Mouse (Mus musculus) ES-E14 (cell line): ENCODE measurements at regions not wholly inside any gene's neighbourhood (a gene's known extent, or its start where the extent isn't known, plus 50 kb on each side); places are given as distances from the start of the nearest gene placed in this dataset.

ENCODE experiments used
- DNase-seq: peaks from one replicate; pipeline ENCODE4 v3.0.0-alpha.2; 2013; ENCODE audit warnings: low read depth, low spot score
- H3K27ac ChIP-seq: 2 replicates; pipeline ENCODE4 v1.5.1; 2012; ENCODE audit warnings: low read depth, mild to moderate bottlenecking, low read length, moderate library complexity, mixed read lengths; ENCODE audit not compliant: poor library complexity, insufficient read depth, severe bottlenecking
- H3K36me3 ChIP-seq: 2 replicates; pipeline ENCODE4 v1.6.1; 2012; ENCODE audit warnings: mild to moderate bottlenecking, low read length, moderate library complexity, mixed read lengths; ENCODE audit not compliant: control insufficient read depth, poor library complexity, insufficient read depth, severe bottlenecking
- H3K4me1 ChIP-seq, 2 experiments: fragments of 150-350 bp in 1 of 2; sonication (generic) in 1 of 2; 2 replicates each; pipeline ENCODE4 v1.6.1; 2012; ENCODE audit warnings: low read length in 2 of 2, mild to moderate bottlenecking in 1 of 2, mixed read lengths in 1 of 2; ENCODE audit not compliant: control insufficient read depth in 2 of 2, insufficient read depth in 2 of 2, poor library complexity in 1 of 2
- H3K4me3 ChIP-seq, 2 experiments: fragments of 150-350 bp in 1 of 2; sonication (generic) in 1 of 2; 2 replicates each; pipeline ENCODE4 v1.5.1; 2012; ENCODE audit warnings: low read length in 2 of 2, low read depth in 1 of 2, mild to moderate bottlenecking in 1 of 2, mixed read lengths in 1 of 2; ENCODE audit not compliant: insufficient read depth in 1 of 2, poor library complexity in 1 of 2, severe bottlenecking in 1 of 2
- H3K9ac ChIP-seq: 2 replicates; pipeline ENCODE4 v1.6.1; 2012; ENCODE audit warnings: low read depth, mild to moderate bottlenecking, low read length, mixed read lengths; ENCODE audit not compliant: poor library complexity, insufficient read depth, severe bottlenecking
- H3K9me3 ChIP-seq: fragments of 150-350 bp; sonication (generic); 2 replicates; pipeline ENCODE4 v1.6.1; 2012; ENCODE audit warnings: low read depth, mild to moderate bottlenecking, low read length; ENCODE audit not compliant: control insufficient read depth, insufficient read depth
- CHD2 ChIP-seq: IDR thresholded peaks from 2 replicates; pipeline ENCODE4 v1.6.1; 2014; ENCODE audit warnings: mild to moderate bottlenecking, low read depth, low read length, inconsistent platforms
- HCFC1 ChIP-seq: IDR thresholded peaks from 2 replicates; pipeline ENCODE4 v1.6.1; 2012; ENCODE audit warnings: low read length, inconsistent platforms, borderline replicate concordance; ENCODE audit not compliant: insufficient read depth
- MAFK ChIP-seq: IDR thresholded peaks from 2 replicates; pipeline ENCODE4 v1.6.1; 2014; ENCODE audit warnings: mild to moderate bottlenecking, low read depth, low read length, inconsistent platforms; ENCODE audit not compliant: insufficient read depth
- ZC3H11A ChIP-seq: IDR thresholded peaks from 2 replicates; pipeline ENCODE4 v1.6.1; 2012; ENCODE audit warnings: low read depth, mild to moderate bottlenecking, inconsistent platforms, low read length, borderline replicate concordance
- ZNF384 ChIP-seq: IDR thresholded peaks from 2 replicates; pipeline ENCODE4 v1.6.1; 2012; ENCODE audit warnings: low read depth, low read length, inconsistent platforms
- in situ Hi-C, 2 experiments: fragments of 600-800 bp; cut with MboI; formaldehyde crosslinking; loops; one replicate each; pipeline ENCODE4 v1.15.1; 2025; ENCODE audit warnings: low sequenced_read_pairs in 2 of 2, inconsistent platforms in 1 of 2; ENCODE audit not compliant: unreplicated experiment in 2 of 2

DNA sequence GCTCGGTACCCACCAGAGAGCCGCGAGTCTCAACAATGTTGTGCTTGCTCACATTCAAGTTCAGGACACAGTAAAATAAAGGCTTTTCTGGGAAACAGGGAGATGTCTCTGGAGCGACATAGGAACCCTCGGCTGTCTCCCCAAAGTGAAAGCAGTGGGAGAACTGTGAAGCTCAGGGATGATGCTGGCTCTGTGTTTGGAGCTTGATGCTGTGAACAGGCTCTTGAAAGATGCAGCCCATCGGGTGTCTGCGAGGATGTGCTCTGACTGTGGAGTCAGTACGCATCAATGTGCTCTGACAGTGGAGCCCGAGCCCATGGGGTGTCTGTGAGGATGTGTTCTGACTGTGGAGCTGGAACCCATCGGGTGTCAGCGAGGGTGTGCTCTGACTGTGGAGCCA, 210.1 kb downstream of the Cryba4 start:
- no peak overlapping the region for H3K27ac ChIP-seq

DNA sequence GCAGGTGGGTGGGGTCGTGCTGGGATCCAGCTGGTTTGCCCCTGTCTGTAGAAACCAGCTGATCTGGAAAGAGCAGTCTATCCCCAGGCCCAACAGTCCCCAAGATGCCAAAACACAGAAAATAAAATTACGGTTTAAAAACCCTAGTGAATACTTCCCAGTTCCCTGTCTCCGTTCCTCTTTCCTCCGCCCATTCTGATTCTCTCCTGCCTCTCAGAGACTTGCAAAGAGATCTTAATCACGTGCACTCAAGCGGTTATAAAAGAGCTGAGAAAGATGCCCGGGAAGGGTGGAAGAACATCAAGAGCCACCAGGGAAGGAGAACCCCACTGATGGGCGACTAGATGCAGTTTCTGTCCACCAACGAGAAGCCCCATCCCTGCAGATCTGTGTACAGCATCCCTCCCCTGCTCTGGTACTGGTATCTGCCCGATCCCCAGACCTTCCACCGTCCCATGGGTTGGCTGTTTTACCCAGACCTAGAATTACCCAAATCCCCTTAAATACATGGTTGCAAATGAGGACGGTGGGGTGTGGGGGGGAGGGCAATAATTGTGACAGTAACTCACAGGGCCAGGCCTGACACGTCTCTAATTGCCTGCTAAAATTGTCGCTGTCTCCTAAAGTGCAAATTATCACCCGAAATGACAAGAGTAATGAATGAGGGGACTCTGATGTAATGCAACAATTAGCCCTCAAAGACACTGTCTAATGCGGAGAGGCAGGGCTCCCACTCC, 202.1 kb downstream of the Cryba4 start:
- no peak for DNase-seq
- in situ Hi-C loops: no loop called here
- no peak for TF ChIP-seq CHD2
- no peak for TF ChIP-seq MAFK
- no peak for TF ChIP-seq HCFC1
- TF ChIP-seq ZC3H11A: no peak
- no peak for TF ChIP-seq ZNF384

More for the DNA sequence above, 210.1 kb downstream of the Cryba4 start:
- in situ Hi-C loops: no loop called here
- Histone ChIP-seq H3K4me3 (no peak overlapping the region), H3K4me1 (peaks cover 0 to 4% of the 10 kb centered on the region in 2 experiments; a peak in 1 of 4 replicates), H3K9ac (no peak overlapping the region), H3K36me3 (no peaks in the 10 kb centered on the region), H3K9me3 (no peaks in the 10 kb centered on the region; the same call in 1 of the 2 replicates)
- no peak for DNase-seq
- no peak for TF ChIP-seq ZC3H11A
- TF ChIP-seq CHD2: no peak
- TF ChIP-seq MAFK: no peak
- no peak for TF ChIP-seq ZNF384
- TF ChIP-seq HCFC1: no peak

DNA sequence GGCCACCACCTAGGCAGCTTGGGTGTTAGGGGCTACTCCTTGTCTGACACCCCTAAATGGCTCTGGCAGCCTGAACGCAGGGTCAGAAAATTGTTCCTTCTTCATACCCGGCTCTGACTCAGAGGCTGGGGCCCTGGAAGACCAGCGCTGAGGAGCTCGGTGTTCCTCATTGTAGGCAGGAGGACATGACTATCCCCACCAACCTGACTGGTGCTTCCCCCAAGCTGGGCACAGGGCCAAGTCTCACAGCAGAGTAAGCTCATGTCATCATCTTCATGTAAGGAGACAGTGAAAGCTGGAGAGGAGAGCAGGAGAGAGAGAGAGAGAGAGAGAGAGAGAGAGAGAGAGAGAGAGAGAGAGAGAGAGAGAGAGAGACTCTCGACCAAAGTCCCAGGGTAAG, 201.4 kb downstream of the Cryba4 start:
- DNase-seq: no peak
- TF ChIP-seq ZC3H11A: no peak
- TF ChIP-seq MAFK: no peak
- TF ChIP-seq ZNF384: no peak
- no peak for TF ChIP-seq CHD2
- no peak for TF ChIP-seq HCFC1
- H3K36me3 ChIP-seq: no peaks in the 10 kb centered on the region
- no peak overlapping the region for H3K27ac ChIP-seq
- no peak overlapping the region for H3K9ac ChIP-seq
- H3K4me3 ChIP-seq: no peak overlapping the region
- in situ Hi-C loops: no loop called here
- H3K4me1 ChIP-seq: peaks cover 0 to 17% of the 10 kb centered on the region in 2 experiments; a peak in 1 of 4 replicates
- H3K9me3 ChIP-seq: no peaks in the 10 kb centered on the region

More for the DNA sequence above, 202.1 kb downstream of the Cryba4 start:
- Histone ChIP-seq H3K36me3 (no peaks in the 10 kb centered on the region), H3K27ac (no peak overlapping the region), H3K4me3 (no peak overlapping the region), H3K4me1 (peaks cover 0 to 17% of the 10 kb centered on the region in 2 experiments; a peak in 1 of 4 replicates), H3K9me3 (no peaks in the 10 kb centered on the region), H3K9ac (no peak overlapping the region)

DNA sequence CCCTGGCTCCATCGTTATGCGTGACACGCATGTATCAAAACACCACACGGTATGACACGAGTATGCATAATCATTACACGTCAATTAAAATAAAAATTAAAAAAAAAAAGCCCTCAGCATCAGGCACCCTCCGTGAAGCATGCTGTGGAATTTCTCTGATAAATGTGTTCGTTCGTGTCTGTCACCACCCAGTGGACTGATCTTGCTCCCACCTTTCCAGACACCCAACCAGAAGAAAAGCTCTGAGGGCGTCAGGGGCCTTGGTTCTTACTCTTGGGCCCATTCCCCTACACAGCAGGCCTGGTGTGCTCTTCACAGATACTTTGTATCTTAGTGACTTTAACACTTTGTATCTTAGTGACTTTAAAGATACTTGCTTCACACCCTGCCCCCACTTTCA, 200.5 kb downstream of the Cryba4 start:
- Histone ChIP-seq H3K4me1 (peaks cover 0 to 17% of the 10 kb centered on the region in 2 experiments; a peak in 1 of 4 replicates), H3K36me3 (no peaks in the 10 kb centered on the region), H3K9me3 (no peaks in the 10 kb centered on the region), H3K9ac (no peak overlapping the region), H3K4me3 (no peak overlapping the region), H3K27ac (no peak overlapping the region)
- no peak for DNase-seq
- in situ Hi-C loops: no loop called here
- TF ChIP-seq ZC3H11A (no peak), MAFK (no peak), ZNF384 (no peak), CHD2 (no peak), HCFC1 (no peak)
